Mouse (Mus musculus): ENCODE measurements around the gene 9430038I01Rik. TPM values are rescaled to one million over a fixed set of nuclear protein-coding genes. Genes with fewer than 3 reads are reported as not detected.
A peak's percentile ranks its signal among the peaks of the same experiment; 100 is the strongest.
"Not testable (repeated sequence)": the region's sequence is repeated elsewhere in the genome, so short reads cannot be mapped to it uniquely, and the experiment has no call there.

Gene 9430038I01Rik
- polyA plus RNA-seq (2015; fragmentation: Nextera tagmentation; extraction: Ambion mirVana), result 23.2 and 26.1 TPM in 2 replicates

DNA sequence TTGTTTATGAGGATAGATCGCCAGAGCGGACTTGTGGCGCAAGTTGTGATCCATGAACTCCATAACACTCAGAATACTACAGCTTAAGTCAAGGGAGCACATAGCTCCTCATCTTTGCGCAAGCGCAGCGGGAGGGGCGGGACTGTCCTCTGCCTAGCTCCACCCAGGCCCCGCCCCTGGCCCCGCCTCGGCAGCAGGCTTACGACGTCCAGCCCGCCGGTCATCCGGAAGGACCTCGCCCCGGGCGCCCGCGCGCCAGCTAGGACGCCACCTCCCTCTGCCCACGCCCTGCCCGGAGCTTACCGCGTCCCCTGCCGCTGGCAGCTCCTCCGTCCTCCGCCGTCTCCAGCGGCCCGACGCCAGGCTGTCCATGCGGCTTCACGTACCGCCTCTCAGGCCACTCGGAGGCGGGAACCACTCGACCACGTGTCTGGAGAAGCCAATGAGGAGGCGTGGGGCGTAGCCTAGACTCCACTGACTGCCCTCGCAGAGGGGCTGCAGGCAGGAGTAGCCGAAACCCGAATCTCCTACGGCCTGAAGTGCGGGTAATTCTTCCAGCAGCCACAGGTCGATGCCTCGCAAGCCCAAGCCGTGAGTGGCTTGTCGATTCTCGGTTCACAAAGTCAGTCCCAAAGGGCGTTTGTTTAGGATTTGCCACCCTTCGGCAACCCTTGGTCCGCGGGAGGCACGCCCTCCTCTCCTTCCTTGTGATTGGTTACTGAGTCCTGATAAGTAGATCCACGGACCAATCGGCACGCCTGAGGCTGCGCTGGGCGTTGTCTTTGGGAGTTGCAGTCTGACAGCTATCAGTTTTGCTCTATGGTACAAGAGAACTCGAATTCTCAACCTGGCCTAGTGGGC is at the start of gene 9430038I01Rik:
Gene 9430038I01Rik, minus strand, starts transcription at position 426 of the 861 bp plus-strand sequence.
- peak within 1 kb of the TSS; percentile 86 for H3K27ac ChIP-seq
- H3K9ac ChIP-seq, result peak within 1 kb of the TSS; percentile 55; the same call in 1 of the 2 replicates
- H3K4me1 ChIP-seq, result no peaks in the 10 kb centered on the region; the same call in 1 of the 2 replicates
- H3K9me3 ChIP-seq, result no peaks in the 10 kb centered on the region
- under 1% methylated on average over 63 of the region's 63 CpGs for WGBS
- no peaks in the 10 kb centered on the region for H3K27me3 ChIP-seq (replicated peaks)
- H3K4me2 ChIP-seq, result peak within 1 kb of the TSS; percentile 65
- ATAC-seq (ENCODE audit: insufficient read depth, low FRiP score, low read depth), result peak; percentile 99
- H3K4me3 ChIP-seq (replicated peaks), result peak within 1 kb of the TSS; percentile 71
- H3K36me3 ChIP-seq, result no peaks in the 10 kb centered on the region

GRCm38 (mm10) chr7:137445321-137445720 is 34.8 kb upstream of the 9430038I01Rik start:
- ATAC-seq (ENCODE audit: insufficient read depth, low FRiP score, low read depth), result no peak
- no peak overlapping the region for H3K4me3 ChIP-seq (replicated peaks)
- H3K36me3 ChIP-seq, result peaks cover 7% of the 10 kb centered on the region; the same call in 1 of the 2 replicates
- WGBS, result 92% methylated on average over 12 of the region's 12 CpGs
- no peak overlapping the region for H3K4me2 ChIP-seq
- no peak overlapping the region for H3K27ac ChIP-seq
- no peaks in the 10 kb centered on the region for H3K9me3 ChIP-seq
- no peaks in the 10 kb centered on the region for H3K27me3 ChIP-seq (replicated peaks)
- no peak overlapping the region for H3K9ac ChIP-seq
- H3K4me1 ChIP-seq, result peaks cover 7% of the 10 kb centered on the region; the same call in 1 of the 2 replicates

DNA sequence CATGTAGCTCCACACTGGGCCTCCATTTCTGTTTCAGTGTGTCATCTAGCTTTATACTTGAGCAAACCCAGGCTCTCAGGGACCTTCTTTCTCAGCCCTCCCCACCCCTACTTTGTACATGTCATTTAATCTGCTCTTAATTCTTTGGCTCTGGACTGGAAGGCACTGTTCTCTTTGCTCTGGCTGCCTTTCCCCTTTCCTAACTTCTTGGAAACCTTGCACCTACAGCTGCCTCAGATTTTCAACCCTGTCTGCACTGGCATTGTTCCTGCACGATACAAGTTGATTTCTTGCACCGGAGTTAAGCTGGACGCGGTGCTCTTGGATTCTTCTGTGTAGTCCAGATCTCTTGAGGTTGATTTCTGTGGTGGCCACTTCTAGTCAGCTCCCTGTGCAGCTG is 32.4 kb upstream of the 9430038I01Rik start:
- no peak for ATAC-seq (ENCODE audit: insufficient read depth, low FRiP score, low read depth)
- WGBS, result 77% methylated on average over 4 of the region's 4 CpGs
- no peak overlapping the region for H3K4me3 ChIP-seq (replicated peaks)

DNA sequence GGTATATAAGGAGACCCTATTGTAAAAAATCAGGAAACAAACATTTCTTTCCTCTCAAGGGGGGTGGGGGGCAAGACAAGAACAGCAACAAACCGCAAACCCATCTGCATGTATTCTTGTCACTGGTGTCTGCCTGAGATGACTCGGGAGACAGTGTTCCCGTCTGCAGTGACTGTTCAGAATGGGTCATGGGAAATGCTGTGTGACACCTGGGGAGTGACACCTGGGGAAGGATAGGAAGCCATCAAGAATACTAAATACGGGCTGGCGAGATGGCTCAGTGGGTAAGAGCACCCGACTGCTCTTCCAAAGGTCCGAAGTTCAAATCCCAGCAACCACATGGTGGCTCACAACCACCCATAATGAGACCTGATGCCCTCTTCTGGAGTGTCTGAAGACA is 28.4 kb upstream of the 9430038I01Rik start:
- H3K4me2 ChIP-seq, result peak overlapping the region; percentile 71
- H3K4me3 ChIP-seq (replicated peaks), result peak overlapping the region; percentile 77
- not testable (repeated sequence) for H3K9ac ChIP-seq; ATAC-seq (ENCODE audit: insufficient read depth, low FRiP score, low read depth); H3K36me3 ChIP-seq; H3K27ac ChIP-seq; H3K9me3 ChIP-seq; H3K27me3 ChIP-seq (replicated peaks)
- WGBS, result 76% methylated on average over 7 of the region's 7 CpGs
- peaks cover 16% of the 10 kb centered on the region for H3K4me1 ChIP-seq

More for the DNA sequence above, 32.4 kb upstream of the 9430038I01Rik start:
- H3K4me1 ChIP-seq, result peaks cover 16% of the 10 kb centered on the region
- H3K9me3 ChIP-seq, result no peaks in the 10 kb centered on the region
- H3K27ac ChIP-seq, result no peak overlapping the region
- 0 out of 2 replicates have a peak, but pooled peaks cover 4% of the 10 kb centered on the region for H3K36me3 ChIP-seq
- H3K4me2 ChIP-seq, result no peak overlapping the region
- H3K27me3 ChIP-seq (replicated peaks), result no peaks in the 10 kb centered on the region
- H3K9ac ChIP-seq, result no peak overlapping the region

DNA sequence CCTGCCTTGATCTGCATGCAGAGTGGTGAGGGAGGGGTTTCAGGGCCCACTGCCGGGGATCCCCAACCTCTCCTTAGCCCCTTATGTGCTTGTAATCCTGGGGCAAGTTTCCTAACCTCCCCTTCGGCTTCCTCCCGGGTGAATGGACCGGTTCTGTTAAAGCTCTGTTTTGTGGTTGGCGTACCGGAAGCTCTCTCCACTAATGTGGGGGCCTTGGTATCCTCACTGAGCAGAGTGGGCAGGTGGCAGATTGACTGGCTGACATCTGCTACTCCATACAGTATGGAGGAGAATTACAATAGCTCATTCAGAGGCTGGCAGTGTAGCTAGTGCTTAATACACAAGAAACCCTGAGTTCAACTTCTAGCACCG is 27.6 kb upstream of the 9430038I01Rik start:
- Histone ChIP-seq H3K4me3 (replicated peaks) (peak overlapping the region; percentile 77), H3K9me3 (no peaks in the 10 kb centered on the region), H3K27me3 (replicated peaks) (no peaks in the 10 kb centered on the region), H3K9ac (peak overlapping the region; percentile 72), H3K27ac (peak overlapping the region; percentile 85), H3K4me1 (peaks cover 16% of the 10 kb centered on the region), H3K4me2 (peak overlapping the region; percentile 71), H3K36me3 (no peaks in the 10 kb centered on the region)
- peak; percentile 5; the same call in 1 of the 2 replicates for ATAC-seq (ENCODE audit: insufficient read depth, low FRiP score, low read depth)
- WGBS, result 5% methylated on average over 7 of the region's 7 CpGs

DNA sequence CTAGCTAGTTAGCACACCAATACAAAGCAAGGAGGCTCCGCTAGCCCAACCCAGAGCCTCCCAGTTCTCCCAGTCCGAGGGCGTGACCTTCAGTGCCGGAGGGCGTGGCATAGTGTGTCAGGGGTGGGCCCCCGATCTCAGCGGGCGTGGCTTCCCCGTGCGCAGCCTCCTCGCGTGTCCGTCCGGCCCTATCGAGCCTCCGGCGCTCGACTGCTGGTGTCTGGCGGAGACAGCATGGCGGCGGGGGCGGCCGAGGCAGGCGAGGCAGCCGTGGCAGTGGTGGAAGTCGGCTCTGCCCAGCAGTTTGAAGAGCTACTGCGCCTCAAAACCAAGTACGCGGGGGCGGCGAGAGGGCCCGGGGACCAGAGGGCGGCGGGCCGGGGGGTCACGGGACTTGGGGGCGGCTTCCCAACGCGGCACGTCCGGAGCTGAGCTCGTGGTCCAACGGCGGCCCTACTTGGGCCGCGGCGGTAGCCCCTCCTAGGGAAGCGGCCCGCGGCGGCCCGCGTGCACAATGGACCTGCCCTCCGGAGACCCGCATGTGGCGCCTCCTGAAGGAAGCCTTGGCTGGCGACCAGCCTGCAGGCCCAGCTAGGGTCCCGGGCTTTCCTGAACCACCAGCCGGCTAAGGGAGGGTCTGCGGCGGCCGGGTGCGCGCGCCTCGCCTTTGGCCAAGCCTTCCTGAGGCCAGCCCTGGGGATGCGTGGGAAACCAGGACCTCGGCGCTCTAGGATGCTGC is 27.0 kb upstream of the 9430038I01Rik start, which contains the start of gene Glrx3:
Gene Glrx3, plus strand, starts transcription at position 175 of the 739 bp plus-strand sequence.
- Histone ChIP-seq H3K27me3 (replicated peaks) (no peaks in the 10 kb centered on the region), H3K9ac (peak within 1 kb of the TSS; percentile 72), H3K4me1 (peaks cover 12% of the 10 kb centered on the region; the same call in 1 of the 2 replicates), H3K4me2 (peak within 1 kb of the TSS; percentile 71), H3K9me3 (no peaks in the 10 kb centered on the region), H3K4me3 (replicated peaks) (peak within 1 kb of the TSS; percentile 77), H3K36me3 (no peaks in the 10 kb centered on the region), H3K27ac (peak within 1 kb of the TSS; percentile 85)
- WGBS, result 1% methylated on average over 61 of the region's 69 CpGs
- peak; percentile 97 for ATAC-seq (ENCODE audit: insufficient read depth, low FRiP score, low read depth)

DNA sequence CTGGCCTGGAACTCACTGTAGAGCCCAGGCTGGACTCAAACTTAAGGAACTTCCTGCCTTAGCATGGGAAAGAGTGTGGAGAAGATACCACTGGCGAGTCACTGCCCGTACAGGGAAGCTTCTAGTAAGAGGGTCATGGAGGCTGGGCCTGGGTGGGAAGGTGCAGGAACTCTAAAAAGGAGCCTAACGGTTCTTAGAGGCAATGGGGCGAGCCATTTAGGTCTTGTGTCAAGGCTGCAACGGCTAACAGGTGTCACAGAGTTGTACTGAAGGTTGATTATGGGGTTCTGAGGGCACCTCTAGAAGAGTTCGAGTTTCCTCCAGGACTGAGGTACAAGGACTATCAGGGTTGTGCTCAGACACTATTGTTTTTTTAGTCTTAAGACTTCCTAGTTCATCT is 26.3 kb upstream of the 9430038I01Rik start:
- Histone ChIP-seq H3K27me3 (replicated peaks) (no peaks in the 10 kb centered on the region), H3K4me1 (peaks cover 12% of the 10 kb centered on the region; the same call in 1 of the 2 replicates), H3K4me2 (peak overlapping the region; percentile 71), H3K4me3 (replicated peaks) (peak overlapping the region; percentile 77; the same call in 1 of the 2 replicates), H3K36me3 (no peaks in the 10 kb centered on the region), H3K27ac (no peak overlapping the region), H3K9me3 (no peaks in the 10 kb centered on the region), H3K9ac (no peak overlapping the region)
- 71% methylated on average over 6 of the region's 6 CpGs for WGBS
- no peak for ATAC-seq (ENCODE audit: insufficient read depth, low FRiP score, low read depth)

DNA sequence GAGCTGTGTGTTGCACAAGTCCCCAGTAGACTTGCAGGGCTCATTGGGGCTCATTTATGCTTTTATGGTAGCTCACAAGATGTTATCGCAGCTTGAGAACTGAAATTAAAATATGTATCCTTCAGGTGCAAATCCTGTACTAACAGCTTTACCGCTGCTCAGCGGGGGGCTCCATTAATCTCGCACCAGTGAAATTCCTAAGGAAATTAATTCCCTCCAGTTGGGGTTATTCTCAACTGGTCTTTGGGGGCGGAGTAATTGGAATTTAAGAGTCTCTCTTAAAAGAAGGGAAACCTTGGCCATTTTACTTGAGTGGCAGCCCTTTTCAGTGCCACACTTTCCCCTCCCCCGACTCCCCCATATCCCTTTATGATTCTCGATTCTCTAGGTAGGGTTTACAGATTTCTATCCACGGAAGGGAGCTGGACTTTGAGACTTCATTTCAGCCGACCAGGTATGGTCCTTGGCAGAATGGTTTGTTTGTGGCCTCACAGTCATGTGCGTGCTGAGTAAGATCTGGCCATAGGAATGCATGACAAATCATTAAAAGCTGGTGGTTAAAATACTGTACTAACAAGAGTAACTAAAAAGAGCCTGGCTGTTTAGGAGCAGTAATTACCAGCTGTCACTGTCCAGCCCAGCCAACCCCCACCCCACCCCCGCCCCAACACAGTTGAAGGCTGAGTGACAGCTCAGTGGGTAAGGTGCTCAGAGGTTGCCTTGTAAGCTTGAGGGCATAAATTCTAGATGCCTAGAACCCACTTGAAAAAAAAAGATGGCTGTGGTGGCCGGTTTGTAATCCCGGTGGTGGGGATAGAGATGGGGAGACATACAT is 21.4 kb upstream of the 9430038I01Rik start:
- Histone ChIP-seq H3K4me2 (no peak overlapping the region), H3K27me3 (replicated peaks) (no peaks in the 10 kb centered on the region), H3K4me1 (no peaks in the 10 kb centered on the region), H3K9me3 (no peaks in the 10 kb centered on the region), H3K9ac (no peak overlapping the region), H3K36me3 (no peaks in the 10 kb centered on the region), H3K4me3 (replicated peaks) (no peak overlapping the region), H3K27ac (no peak overlapping the region)
- WGBS, result 58% methylated on average over 13 of the region's 13 CpGs
- ATAC-seq (ENCODE audit: insufficient read depth, low FRiP score, low read depth), result no peak

- WGBS, result 50% methylated on average over 4 of the region's 4 CpGs
- H3K4me2 ChIP-seq, result no peak overlapping the region
- ATAC-seq (ENCODE audit: insufficient read depth, low FRiP score, low read depth), result no peak
- H3K9ac ChIP-seq, result no peak overlapping the region
- no peaks in the 10 kb centered on the region for H3K9me3 ChIP-seq
- no peak overlapping the region for H3K27ac ChIP-seq
- no peaks in the 10 kb centered on the region for H3K27me3 ChIP-seq (replicated peaks)
- H3K36me3 ChIP-seq, result no peaks in the 10 kb centered on the region
- no peaks in the 10 kb centered on the region for H3K4me1 ChIP-seq
- no peak overlapping the region for H3K4me3 ChIP-seq (replicated peaks)
Measured at GRCm38 (mm10) chr7:137426693-137427092, 16.1 kb upstream of the 9430038I01Rik start.

DNA sequence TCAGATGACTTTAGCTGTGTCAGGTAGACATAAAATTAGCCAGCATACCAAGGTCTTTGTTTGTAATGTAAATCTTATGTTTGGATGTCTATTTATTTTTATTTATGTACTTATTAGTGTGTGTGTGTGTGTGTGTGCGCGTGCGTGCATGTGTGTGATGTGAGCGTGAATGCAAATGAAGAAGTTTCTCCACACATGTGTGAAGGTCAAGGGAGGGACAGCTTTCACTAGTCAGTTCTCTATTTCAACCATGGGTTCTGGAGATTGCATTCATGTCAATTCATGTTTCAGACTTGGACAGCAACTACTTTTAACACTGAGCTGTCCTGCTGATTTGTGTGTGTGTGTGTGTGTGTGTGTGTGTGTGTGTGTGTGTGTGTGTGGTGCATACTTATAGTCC is 10.7 kb upstream of the 9430038I01Rik start:
- WGBS, result 94% methylated on average over 4 of the region's 4 CpGs
- no peak for ATAC-seq (ENCODE audit: insufficient read depth, low FRiP score, low read depth)

GRCm38 (mm10) chr7:137420550-137420949 is 10.0 kb upstream of the 9430038I01Rik start:
- no peaks in the 10 kb centered on the region for H3K27me3 ChIP-seq (replicated peaks)
- H3K4me3 ChIP-seq (replicated peaks), result no peak overlapping the region
- no peak overlapping the region for H3K27ac ChIP-seq
- ATAC-seq (ENCODE audit: insufficient read depth, low FRiP score, low read depth), result no peak
- H3K36me3 ChIP-seq, result no peaks in the 10 kb centered on the region
- no peak overlapping the region for H3K4me2 ChIP-seq
- no peak overlapping the region for H3K9ac ChIP-seq
- 83% methylated on average over 2 of the region's 2 CpGs for WGBS
- H3K4me1 ChIP-seq, result no peaks in the 10 kb centered on the region
- H3K9me3 ChIP-seq, result no peaks in the 10 kb centered on the region

More for the DNA sequence above, 10.7 kb upstream of the 9430038I01Rik start:
- Histone ChIP-seq H3K4me2 (no peak overlapping the region), H3K27me3 (replicated peaks) (no peaks in the 10 kb centered on the region), H3K4me1 (no peaks in the 10 kb centered on the region), H3K9me3 (no peaks in the 10 kb centered on the region), H3K4me3 (replicated peaks) (no peak overlapping the region), H3K36me3 (no peaks in the 10 kb centered on the region), H3K9ac (no peak overlapping the region), H3K27ac (no peak overlapping the region)
